Mouse (Mus musculus): ENCODE measurements around the gene Olfr61. TPM values are rescaled to one million over a fixed set of nuclear protein-coding genes. Genes with fewer than 3 reads are reported as not detected.

Olfr61 gene
- polyA plus RNA-seq (2015; fragmentation: Nextera tagmentation; extraction: Ambion mirVana) = not detected in 2 replicates

GRCm38 (mm10) chr7:140628670-140629069 lies at the start of gene Olfr61:
Gene Olfr61 (plus strand): TSS chr7:140628970.

GRCm38 (mm10) chr7:140600969-140601368 lies 27.8 kb upstream of the Olfr61 start, which contains the start of gene Olfr46:
Gene Olfr46 (plus strand): TSS chr7:140601269.

DNA sequence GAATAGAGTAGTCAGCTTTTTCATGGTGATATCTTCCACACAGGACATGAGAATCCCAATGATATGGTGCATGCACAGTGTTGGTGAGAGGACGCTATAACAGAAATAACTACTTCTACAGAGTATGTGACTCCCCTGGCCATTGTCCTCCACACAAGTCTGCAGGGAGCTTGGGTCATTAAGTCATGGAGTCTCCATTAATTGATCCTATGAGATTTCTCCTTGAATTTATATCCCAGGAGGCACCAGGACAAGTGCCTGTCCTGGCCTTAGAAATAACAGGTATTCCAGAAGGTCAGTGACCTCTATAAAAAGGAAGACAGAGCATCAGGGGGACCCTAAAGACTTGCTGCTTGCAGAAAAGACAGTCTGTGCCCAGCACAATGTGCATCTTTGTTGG lies 17.4 kb downstream of the Olfr61 start, which contains the start of gene Olfr53:
TSS of gene Olfr53 (plus strand) at position 301 of the 400 bp plus-strand sequence.

GRCm38 (mm10) chr7:140659630-140660029 lies 30.9 kb downstream of the Olfr61 start, which contains the start of gene Olfr539:
Gene Olfr539 (plus strand): TSS chr7:140659930.

GRCm38 (mm10) chr7:140681651-140682050 lies 52.9 kb downstream of the Olfr61 start, which contains the start of gene Olfr45:
Gene Olfr45 (plus strand): TSS chr7:140681951.

Other genes starting within 250 kb of the Olfr61 start
- not detected in 2 replicates for gene Olfr531, start 226.1 kb upstream of the Olfr61 start, polyA plus RNA-seq (2015; fragmentation: Nextera tagmentation; extraction: Ambion mirVana)
- not detected in 2 replicates for gene Olfr532, start 207.3 kb upstream of the Olfr61 start, polyA plus RNA-seq (2015; fragmentation: Nextera tagmentation; extraction: Ambion mirVana)
- not detected in 2 replicates for gene Olfr533, start 165.6 kb upstream of the Olfr61 start, polyA plus RNA-seq (2015; fragmentation: Nextera tagmentation; extraction: Ambion mirVana)
- not detected in 2 replicates for gene Olfr535, start 144.8 kb upstream of the Olfr61 start, polyA plus RNA-seq (2015; fragmentation: Nextera tagmentation; extraction: Ambion mirVana)
- not detected in 2 replicates for gene Olfr536, start 121.6 kb upstream of the Olfr61 start, polyA plus RNA-seq (2015; fragmentation: Nextera tagmentation; extraction: Ambion mirVana)
- gene Olfr538, start 61.1 kb upstream of the Olfr61 start, polyA plus RNA-seq (2015; fragmentation: Nextera tagmentation; extraction: Ambion mirVana) = not detected in 2 replicates
- gene Olfr46, start 27.7 kb upstream of the Olfr61 start, polyA plus RNA-seq (2015; fragmentation: Nextera tagmentation; extraction: Ambion mirVana) = not detected in 2 replicates
- not detected in 2 replicates for gene Olfr53, start 17.5 kb downstream of the Olfr61 start, polyA plus RNA-seq (2015; fragmentation: Nextera tagmentation; extraction: Ambion mirVana)
- gene Olfr539, start 31.0 kb downstream of the Olfr61 start, polyA plus RNA-seq (2015; fragmentation: Nextera tagmentation; extraction: Ambion mirVana) = not detected in 2 replicates
- not detected in 2 replicates for gene Olfr45, start 53.0 kb downstream of the Olfr61 start, polyA plus RNA-seq (2015; fragmentation: Nextera tagmentation; extraction: Ambion mirVana)
- gene Olfr541, start 68.3 kb downstream of the Olfr61 start, polyA plus RNA-seq (2015; fragmentation: Nextera tagmentation; extraction: Ambion mirVana) = not detected in 2 replicates
- gene Cyp2e1, start 134.8 kb downstream of the Olfr61 start, polyA plus RNA-seq (2015; fragmentation: Nextera tagmentation; extraction: Ambion mirVana) = 0.29 and 13.1 TPM in 2 replicates
- gene Syce1, start 158.9 kb downstream of the Olfr61 start, polyA plus RNA-seq (2015; fragmentation: Nextera tagmentation; extraction: Ambion mirVana) = 0.21 TPM in 1 of 2 replicates, not detected in the other
- gene Zfp941, start 193.2 kb downstream of the Olfr61 start, polyA plus RNA-seq (2015; fragmentation: Nextera tagmentation; extraction: Ambion mirVana) = 0.11 and 0.14 TPM in 2 replicates
- gene Urah, start 206.0 kb downstream of the Olfr61 start, polyA plus RNA-seq (2015; fragmentation: Nextera tagmentation; extraction: Ambion mirVana) = 5.0 TPM in 1 of 2 replicates, not detected in the other
- gene Scgb1c1, start 216.6 kb downstream of the Olfr61 start, polyA plus RNA-seq (2015; fragmentation: Nextera tagmentation; extraction: Ambion mirVana) = not detected in 2 replicates
- gene Odf3, start 218.8 kb downstream of the Olfr61 start, polyA plus RNA-seq (2015; fragmentation: Nextera tagmentation; extraction: Ambion mirVana) = not detected in 2 replicates
- gene Gm45785, start 227.4 kb downstream of the Olfr61 start, polyA plus RNA-seq (2015; fragmentation: Nextera tagmentation; extraction: Ambion mirVana) = not detected in 2 replicates
- gene Ric8a, start 228.0 kb downstream of the Olfr61 start, polyA plus RNA-seq (2015; fragmentation: Nextera tagmentation; extraction: Ambion mirVana) = 40.2 and 42.3 TPM in 2 replicates
- 35.0 and 37.4 TPM in 2 replicates for gene Bet1l, start 228.6 kb downstream of the Olfr61 start, polyA plus RNA-seq (2015; fragmentation: Nextera tagmentation; extraction: Ambion mirVana)